Mouse (Mus musculus): ENCODE measurements around the gene Zfp62. TPM values are rescaled to one million over a fixed set of nuclear protein-coding genes. Genes with fewer than 3 reads are reported as not detected.

Gene Zfp62
- total RNA-seq, 2 experiments from 2014 or later = 37.4 to 40.4 TPM

GRCm38 (mm10) chr11:49263149-49263548, 60.1 kb downstream of the Zfp62 start:
- intact Hi-C loops (cut with DNase I) = loop anchor here (10.0 kb wide), 1 partner anchor 458 kb away; the partner anchor contains the start of gene Rack1
- DNase-seq (ENCODE audit: extremely low spot score in 1 of 2, low spot score in 2 of 2) = no peak

- intact Hi-C loops (cut with DNase I) = loop anchor here (10.0 kb wide), 1 partner anchor 459 kb away; the partner anchor contains the start of gene Rack1
Observed at GRCm38 (mm10) chr11:49264081-49264480, 61.0 kb downstream of the Zfp62 start.

GRCm38 (mm10) chr11:49264622-49265021, 61.5 kb downstream of the Zfp62 start:
- intact Hi-C loops (cut with DNase I) = loop anchor here (5.0 to 10.0 kb wide), 2 partner anchors 67 to 460 kb away; partner anchors contain the start of gene Rack1
- no peak for DNase-seq (ENCODE audit: extremely low spot score in 1 of 2, low spot score in 2 of 2)

More at GRCm38 (mm10) chr11:49264081-49264480, 61.0 kb downstream of the Zfp62 start:
- no peak for DNase-seq (ENCODE audit: extremely low spot score in 1 of 2, low spot score in 2 of 2)

GRCm38 (mm10) chr11:49265101-49265500, 62.0 kb downstream of the Zfp62 start:
- DNase-seq (ENCODE audit: extremely low spot score in 1 of 2, low spot score in 2 of 2) = no peak
- intact Hi-C loops (cut with DNase I) = loop anchor here (5.0 to 10.0 kb wide), 2 partner anchors 68 to 460 kb away; partner anchors contain the start of gene Rack1

GRCm38 (mm10) chr11:49266671-49267070, 63.6 kb downstream of the Zfp62 start:
- intact Hi-C loops (cut with DNase I) = loop anchor here (5.0 to 10.0 kb wide), 2 partner anchors 69 to 462 kb away; partner anchors contain the start of gene Rack1
- no peak for DNase-seq (ENCODE audit: extremely low spot score in 1 of 2, low spot score in 2 of 2)

GRCm38 (mm10) chr11:49267316-49267715, 64.2 kb downstream of the Zfp62 start:
- no peak for DNase-seq (ENCODE audit: extremely low spot score in 1 of 2, low spot score in 2 of 2)
- intact Hi-C loops (cut with DNase I) = loop anchor here (5.0 to 10.0 kb wide), 2 partner anchors 70 to 463 kb away; partner anchors contain the start of gene Rack1

- intact Hi-C loops (cut with DNase I) = loop anchor here (5.0 to 10.0 kb wide), 2 partner anchors 71 to 463 kb away; partner anchors contain the start of gene Rack1
- DNase-seq (ENCODE audit: extremely low spot score in 1 of 2, low spot score in 2 of 2) = no peak
Observed at GRCm38 (mm10) chr11:49267970-49268579, 65.0 kb downstream of the Zfp62 start.

Other genes with a start within 250 kb of the Zfp62 start
- not detected for gene Olfr56, start 224.4 kb upstream of the Zfp62 start, total RNA-seq (2021)
- gene 9930111J21Rik1, start 223.9 kb upstream of the Zfp62 start, total RNA-seq (2021) = under 1 TPM; 0.77 to 0.90 TPM
- not detected for gene Gm12185, start 211.1 kb upstream of the Zfp62 start, total RNA-seq (2021)
- under 1 TPM in 1 of 2 experiments, not detected in 1; 0.11 TPM for gene Tgtp1, start 209.1 kb upstream of the Zfp62 start, total RNA-seq (2021)
- 1 to 10 TPM in 1 of 2 experiments, under 1 TPM in 1; 0.85 to 1.2 TPM for gene 9930111J21Rik2, start 152.1 kb upstream of the Zfp62 start, total RNA-seq (2021)
- not detected for gene Tgtp2, start 139.1 kb upstream of the Zfp62 start, total RNA-seq (2021)
- under 1 TPM; 0.45 to 0.61 TPM for gene Ifi47, start 126.7 kb upstream of the Zfp62 start, total RNA-seq (2021)
- not detected for gene Olfr1396, start 88.4 kb upstream of the Zfp62 start, total RNA-seq (2021)
- gene Olfr1395, start 61.0 kb upstream of the Zfp62 start, total RNA-seq (2021) = not detected
- not detected for gene Olfr1394, start 48.9 kb upstream of the Zfp62 start, total RNA-seq (2021)
- under 1 TPM; 0.11 to 0.59 TPM for gene Btnl9, start 16.1 kb upstream of the Zfp62 start, total RNA-seq (2021)
- 10 to 100 TPM; 60.5 to 67.2 TPM for gene Mgat1, start 40.9 kb downstream of the Zfp62 start, total RNA-seq (2021)
- under 1 TPM in 1 of 2 experiments, not detected in 1; 0.26 TPM for gene Olfr1393, start 75.0 kb downstream of the Zfp62 start, total RNA-seq (2021)
- gene Olfr1392, start 82.0 kb downstream of the Zfp62 start, total RNA-seq (2021) = under 1 TPM in 1 of 2 experiments, not detected in 1; 0.47 TPM
- gene Olfr10, start 101.4 kb downstream of the Zfp62 start, total RNA-seq (2021) = not detected
- gene Olfr1391, start 119.5 kb downstream of the Zfp62 start, total RNA-seq (2021) = not detected
- gene Olfr1390, start 131.9 kb downstream of the Zfp62 start, total RNA-seq (2021) = not detected
- gene Olfr1389, start 219.8 kb downstream of the Zfp62 start, total RNA-seq (2021) = not detected
- gene Olfr1388, start 233.3 kb downstream of the Zfp62 start, total RNA-seq (2021) = under 1 TPM; 0.30 to 0.54 TPM